Mouse (Mus musculus): Measurements from ENCODE around the gene Paqr3.

- TF ChIP-seq CTCF (IDR thresholded peaks at IDR 0.05; ENCODE audit: extremely low read depth, insufficient read depth, low read length), result no peak
- TF ChIP-seq POLR2A (IDR thresholded peaks at IDR 0.05; ENCODE audit: extremely low read depth, insufficient read depth, low read length), result no peak
These were observed 55.8 kb downstream of the Paqr3 start for GRCm38 (mm10) chr5:97055511-97056068.
